Mouse (Mus musculus) stomach, postnatal 0 days (tissue): ENCODE measurements around the gene Slc24a3.

Source experiments
- CTCF ChIP-seq: IDR thresholded peaks from 2 replicates; pipeline ENCODE4 v1.5.1; 2016; ENCODE audit warnings: antibody characterized with exemption, low read depth, mild to moderate bottlenecking, moderate library complexity
- EP300 ChIP-seq: optimal IDR thresholded peaks from 2 replicates; pipeline ENCODE3; 2016; ENCODE audit warnings: antibody characterized with exemption

DNA sequence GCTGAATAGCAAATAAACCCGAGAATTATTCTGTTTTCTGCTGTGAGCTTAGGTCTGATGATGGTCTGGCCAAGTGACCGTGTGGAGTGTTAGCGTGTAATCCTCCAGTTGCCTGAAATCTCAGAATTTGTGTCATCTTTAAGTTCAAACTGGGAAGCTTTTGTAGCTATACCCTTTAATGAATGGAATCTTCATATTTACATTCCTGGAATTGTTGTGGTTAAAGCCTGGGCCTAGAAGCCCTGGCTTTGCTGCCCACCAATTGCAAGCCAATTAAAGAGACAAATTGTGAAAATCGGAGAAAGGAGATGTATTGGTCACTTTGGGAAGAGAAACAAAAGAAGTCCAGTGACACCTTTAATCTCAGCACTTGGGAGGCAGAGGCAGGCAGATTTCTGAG, 514.1 kb downstream of the Slc24a3 start:
- TF ChIP-seq CTCF (no peak), EP300 (no peak)
